Mouse (Mus musculus) ovary, postnatal 14 days (tissue): Measurements from ENCODE around the gene Ehmt1.

ENCODE experiments used
- DNase-seq: peaks from one replicate; pipeline ENCODE4 v3.0.0; 2022; ENCODE audit warnings: low spot score

Ehmt1 gene

DNA sequence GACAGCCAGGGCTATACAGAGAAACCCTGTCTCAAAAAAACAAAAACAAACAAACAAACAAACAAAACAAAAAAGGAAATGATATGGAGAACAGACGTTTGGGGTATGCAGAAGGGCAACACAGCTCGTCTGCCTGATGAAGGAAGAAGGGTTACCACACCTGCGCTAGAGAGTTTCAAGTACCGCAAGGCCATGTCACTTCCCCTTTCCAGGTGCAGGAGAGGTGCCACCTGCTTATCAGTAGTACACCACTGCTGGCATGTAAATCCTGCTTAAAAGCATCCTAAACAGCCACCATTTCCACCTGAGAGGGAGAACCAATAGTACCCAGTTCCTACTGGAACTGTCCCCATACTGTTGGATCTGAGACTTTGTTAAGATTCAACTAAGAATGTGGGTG is 113.8 kb downstream of the Ehmt1 start:
- no peak for DNase-seq

DNA sequence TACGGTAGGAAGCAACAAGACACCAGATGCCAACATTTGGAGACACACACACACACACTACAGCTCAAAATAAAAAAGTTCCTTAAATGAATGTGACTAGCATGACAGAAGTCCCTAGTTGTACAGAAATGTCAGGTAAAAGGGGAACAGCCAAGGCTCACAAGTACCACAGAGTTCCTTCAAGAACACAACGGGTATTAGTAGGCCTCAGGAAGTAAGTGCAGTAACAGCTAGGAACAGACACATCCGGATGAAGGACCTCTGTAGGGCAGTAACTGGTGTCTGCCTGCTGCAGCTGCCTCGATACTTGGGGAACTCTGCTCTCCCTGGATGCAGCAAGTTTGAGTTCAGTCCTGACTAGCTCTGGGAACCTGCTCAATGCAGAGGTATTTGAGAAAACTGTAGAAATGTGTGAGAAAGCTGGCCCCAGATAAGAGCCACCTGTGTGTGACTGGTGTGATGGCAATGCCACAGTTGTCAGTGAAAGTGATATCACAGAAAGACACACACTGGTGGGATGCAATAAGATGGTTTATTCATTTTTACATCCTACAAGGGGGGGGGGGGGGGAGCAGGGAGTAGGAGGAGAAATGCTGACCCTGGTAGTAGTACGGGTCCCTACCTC is 122.5 kb downstream of the Ehmt1 start:
- DNase-seq, result no peak

DNA sequence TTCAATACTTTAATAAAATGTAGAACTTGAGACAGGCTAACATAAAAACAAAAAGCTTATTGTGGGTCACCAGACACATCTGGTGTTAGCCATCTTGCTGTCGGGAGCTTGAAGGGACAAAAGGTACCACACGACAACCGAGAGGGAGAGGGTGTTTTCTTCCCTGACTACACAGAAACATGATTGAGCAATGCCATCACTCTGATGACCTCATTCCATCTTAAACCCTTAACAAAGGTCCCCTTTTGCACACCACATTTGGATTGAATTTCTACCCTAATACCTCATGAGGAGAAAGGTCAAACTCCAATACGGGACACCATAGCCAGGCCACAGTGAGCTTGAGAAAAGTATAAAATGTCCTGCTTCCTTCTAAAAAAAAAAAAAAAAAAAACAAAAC is 132.2 kb downstream of the Ehmt1 start:
- DNase-seq, result no peak

GRCm38 (mm10) chr2:24781253-24781652 is 138.2 kb downstream of the Ehmt1 start:
- no peak for DNase-seq

DNA sequence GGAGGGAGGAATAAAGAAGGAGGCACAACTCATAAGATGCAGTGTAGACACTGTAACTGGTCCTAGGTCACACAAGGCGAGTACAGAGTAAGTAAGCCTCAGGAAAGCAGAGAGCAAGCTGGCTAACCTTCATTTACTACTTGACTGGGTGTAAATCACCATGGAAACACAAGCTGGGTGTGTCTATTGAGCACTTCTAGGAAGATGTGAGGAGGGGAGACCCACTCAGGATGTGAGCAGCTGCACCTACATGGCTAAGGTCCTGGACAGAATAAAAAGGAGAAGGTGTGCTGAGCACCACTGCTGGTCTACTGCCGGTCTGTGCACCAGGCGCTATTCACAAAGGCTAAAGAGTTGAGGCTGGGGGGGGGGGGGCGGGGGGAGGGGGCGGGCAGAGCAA is 142.6 kb downstream of the Ehmt1 start:
- no peak for DNase-seq

- no peak for DNase-seq
Observed at GRCm38 (mm10) chr2:24775951-24776587, 143.3 kb downstream of the Ehmt1 start.

- no peak for DNase-seq
Observed at GRCm38 (mm10) chr2:24774832-24775231, 144.6 kb downstream of the Ehmt1 start.

DNA sequence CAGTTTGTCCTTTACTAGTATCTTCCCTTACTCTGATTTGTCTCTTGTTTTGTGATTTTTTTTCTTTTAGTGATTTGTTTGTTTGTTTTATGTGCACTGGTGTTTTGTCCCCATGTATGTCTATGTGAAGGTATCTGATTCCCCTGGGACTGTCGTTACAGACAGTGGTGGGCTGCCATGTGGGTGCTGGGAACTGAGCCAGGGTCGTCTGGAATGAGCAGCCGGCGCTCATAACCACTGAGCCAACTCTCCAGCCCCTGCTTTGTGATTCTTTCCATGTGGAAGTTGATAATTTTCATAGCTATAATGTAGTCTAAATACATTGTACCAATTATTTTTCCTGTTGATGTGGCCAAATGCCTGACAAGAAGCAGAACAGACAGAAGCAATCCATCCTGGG is 148.6 kb downstream of the Ehmt1 start:
- DNase-seq, result no peak

DNA sequence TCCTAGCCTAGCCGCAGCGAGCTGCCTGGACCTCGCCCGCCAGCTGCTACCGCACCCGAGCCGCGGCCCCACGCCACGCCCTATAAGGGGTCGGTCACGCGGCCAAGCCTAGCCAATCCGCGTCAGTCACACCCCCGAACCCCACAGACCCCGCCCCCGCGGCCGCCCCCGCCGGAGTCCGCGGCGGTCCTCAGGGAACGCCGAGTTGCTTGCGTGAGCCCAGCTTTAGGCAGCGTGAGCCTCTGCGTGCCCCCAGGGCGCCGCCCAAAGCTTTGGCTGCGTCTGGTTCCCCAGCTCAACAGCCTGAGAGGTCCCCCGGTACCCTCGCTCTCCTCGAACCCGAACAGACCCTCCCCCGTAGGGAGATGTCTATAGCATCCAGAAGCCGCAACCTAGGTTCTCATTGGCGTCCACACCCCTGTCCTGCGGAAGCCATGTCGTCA is 156.3 kb downstream of the Ehmt1 start, which contains the start of gene Cacna1b:
TSS of gene Cacna1b (minus strand) at position 38 of the 443 bp plus-strand sequence.
- peak; percentile 18 for DNase-seq

DNA sequence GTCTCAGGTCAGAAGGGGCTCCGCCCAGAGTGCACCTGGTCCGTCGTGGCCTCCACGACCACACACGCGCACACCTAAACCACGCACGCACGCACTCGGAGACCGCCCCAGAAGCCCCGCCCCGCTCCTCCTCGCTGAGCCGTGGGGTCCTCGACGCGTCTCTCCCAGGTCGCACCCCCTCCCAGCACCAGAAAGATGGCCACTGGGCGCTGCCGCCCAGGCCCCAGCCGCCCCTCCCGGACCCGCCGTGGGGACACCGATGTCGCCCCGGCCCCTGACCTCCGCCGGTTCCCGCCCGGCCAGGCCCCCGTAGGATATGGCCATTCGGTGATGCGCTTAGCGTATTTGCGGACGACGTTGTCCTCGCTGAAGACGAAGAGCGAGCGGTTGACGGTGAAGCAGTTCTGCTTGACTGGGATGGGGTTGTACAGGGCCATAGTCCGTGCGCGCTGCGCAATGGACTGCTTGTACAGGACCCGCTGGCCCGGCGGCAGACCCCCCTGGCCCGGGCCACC is 156.9 kb downstream of the Ehmt1 start:
- no peak for DNase-seq

- peak; percentile 64 for DNase-seq
Observed at GRCm38 (mm10) chr2:24761923-24762445, 157.4 kb downstream of the Ehmt1 start.

GRCm38 (mm10) chr2:24755276-24755675 is 164.1 kb downstream of the Ehmt1 start:
- peak; percentile 37 for DNase-seq

GRCm38 (mm10) chr2:24752599-24752998 is 166.8 kb downstream of the Ehmt1 start:
- no peak for DNase-seq

DNA sequence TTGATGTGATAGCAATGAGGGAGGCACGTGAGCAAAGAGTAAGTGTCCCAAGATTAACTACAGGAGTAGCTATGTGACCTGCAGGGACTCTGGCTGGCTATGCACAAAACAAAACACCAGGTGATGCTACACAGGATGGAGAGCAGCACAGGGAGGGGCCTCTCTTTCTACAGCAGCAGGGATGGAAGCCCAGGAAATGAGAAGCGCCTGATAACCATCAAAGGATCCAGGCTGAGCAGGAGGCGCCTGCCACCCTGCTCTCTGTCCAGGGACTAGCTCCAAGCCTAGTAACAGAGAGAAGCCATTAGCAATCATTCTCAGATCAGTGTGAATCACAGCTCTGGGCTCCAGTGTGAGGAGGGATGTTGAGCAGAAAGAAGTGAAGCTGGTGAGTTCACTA is 169.4 kb downstream of the Ehmt1 start:
- no peak for DNase-seq

DNA sequence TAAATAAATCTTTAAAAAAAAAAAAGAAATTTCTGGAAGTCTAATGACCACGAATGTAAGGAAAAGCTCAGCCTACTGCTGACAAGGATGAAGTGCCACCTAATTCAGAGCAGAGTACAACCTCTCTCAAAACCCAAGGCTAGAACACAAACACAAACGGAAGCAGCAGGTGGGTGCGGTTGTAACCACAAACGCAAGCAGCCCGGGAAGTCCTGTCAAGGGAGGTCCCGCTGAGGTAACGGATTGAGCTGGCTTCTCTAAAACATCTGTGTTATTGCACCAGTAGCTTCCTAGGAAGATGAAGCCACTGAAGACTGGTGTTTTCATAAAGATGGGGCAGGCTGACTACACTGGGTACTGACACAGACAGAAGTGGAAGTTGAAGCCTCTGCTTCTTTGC is 171.5 kb downstream of the Ehmt1 start:
- no peak for DNase-seq
